Mouse (Mus musculus) hindbrain, embryonic 14.5 days (tissue): ENCODE measurements around the gene Ttk. TPM values are rescaled to one million over a fixed set of nuclear protein-coding genes. Genes with fewer than 3 reads are reported as not detected.

Source experiments
- ATAC-seq: fragments of 200-750 bp; cut with Nextera tagmentation; 2 replicates; pipeline ENCODE4 v1.8.0; 2017; ENCODE audit warnings: moderate number of reproducible peaks, mild to moderate bottlenecking, moderate TSS enrichment, moderate library complexity; ENCODE audit not compliant: low FRiP score
- DNase-seq: peaks from one replicate; pipeline ENCODE4 v3.0.0-alpha.2; 2015; ENCODE audit warnings: low spot score
- H3K27ac ChIP-seq: fragments of 300-500 bp; sonication (generic); 2 replicates; pipeline ENCODE4 v1.5.1; 2014; ENCODE audit warnings: mild to moderate bottlenecking, moderate library complexity
- H3K27me3 ChIP-seq: fragments of 300-500 bp; sonication (generic); 2 replicates; pipeline ENCODE4 v1.6.1; 2014; ENCODE audit warnings: mild to moderate bottlenecking, low read length, mixed read lengths; ENCODE audit not compliant: control insufficient read depth, insufficient read depth
- H3K36me3 ChIP-seq: fragments of 300-500 bp; sonication (generic); replicated peaks from 2 replicates; pipeline ENCODE4 v1.6.1; 2014; ENCODE audit not compliant: control insufficient read depth, insufficient read depth
- H3K4me1 ChIP-seq: fragments of 300-500 bp; sonication (generic); replicated peaks from 2 replicates; pipeline ENCODE4 v1.6.1; 2014; ENCODE audit warnings: antibody characterized with exemption, low read length, mixed read lengths; ENCODE audit not compliant: control insufficient read depth, insufficient read depth
- H3K4me2 ChIP-seq: fragments of 300-500 bp; sonication (generic); replicated peaks from 2 replicates; pipeline ENCODE4 v1.6.1; 2014; ENCODE audit warnings: mild to moderate bottlenecking, moderate library complexity
- H3K4me3 ChIP-seq: fragments of 300-500 bp; sonication (generic); replicated peaks from 2 replicates; pipeline ENCODE4 v1.5.1; 2014; ENCODE audit warnings: mild to moderate bottlenecking, low read length
- H3K9ac ChIP-seq: fragments of 300-500 bp; sonication (generic); 2 replicates; pipeline ENCODE4 v1.6.1; 2014
- H3K9me3 ChIP-seq: fragments of 300-500 bp; sonication (generic); 2 replicates; pipeline ENCODE4 v1.6.1; 2016; ENCODE audit warnings: low read length; ENCODE audit not compliant: control insufficient read depth
- WGBS: fragments of 180-500 bp; shearing (Covaris S2); extraction: QIAGEN DNeasy Blood & Tissue Kit; methylation state at CpG from one replicate; pipeline ENCODE4 v1.1.7; 2014; 5-methylcytosine and 5-hydroxymethylcytosine counted together
- polyA plus RNA-seq: library from polyadenylated mRNA; unstranded; fragments of >200 nt; fragmentation: Nextera tagmentation; extraction: Ambion mirVana; gene quantifications from 2 replicates; pipeline ENCODE4 v1.2.1, GENCODE M21; 2014

Ttk gene
- polyA plus RNA-seq, 1 experiment from 2014 or later: 4.6 TPM

GRCm38 (mm10) chr9:83886149-83886548 lies 51.7 kb downstream of the Ttk start:
- no peaks in the 10 kb centered on the region for H3K9me3 ChIP-seq
- DNase-seq (no peak), ATAC-seq (no peak)
- no peaks in the 10 kb centered on the region for H3K36me3 ChIP-seq
- no peak overlapping the region for H3K4me2 ChIP-seq
- H3K27ac ChIP-seq: no peak overlapping the region
- no peak overlapping the region for H3K9ac ChIP-seq
- H3K4me1 ChIP-seq: no peaks in the 10 kb centered on the region
- no peaks in the 10 kb centered on the region for H3K27me3 ChIP-seq
- H3K4me3 ChIP-seq: no peak overlapping the region

- Histone ChIP-seq H3K9ac (no peak overlapping the region), H3K4me3 (no peak overlapping the region), H3K4me2 (no peak overlapping the region), H3K4me1 (no peaks in the 10 kb centered on the region), H3K27ac (no peak overlapping the region), H3K27me3 (no peaks in the 10 kb centered on the region), H3K36me3 (no peaks in the 10 kb centered on the region), H3K9me3 (no peaks in the 10 kb centered on the region)
- ATAC-seq: no peak
- no peak for DNase-seq
- 90% methylated on average over 5 of the region's 5 CpGs for WGBS
These were observed 53.7 kb downstream of the Ttk start for GRCm38 (mm10) chr9:83888214-83888613.

GRCm38 (mm10) chr9:83893073-83893472 lies 58.6 kb downstream of the Ttk start:
- H3K4me2 ChIP-seq: no peak overlapping the region
- H3K36me3 ChIP-seq: no peaks in the 10 kb centered on the region
- H3K9me3 ChIP-seq: no peaks in the 10 kb centered on the region
- H3K9ac ChIP-seq: no peak overlapping the region
- H3K4me3 ChIP-seq: no peak overlapping the region
- H3K4me1 ChIP-seq: no peaks in the 10 kb centered on the region
- no peaks in the 10 kb centered on the region for H3K27me3 ChIP-seq
- H3K27ac ChIP-seq: no peak overlapping the region
- WGBS: 75% methylated on average over 8 of the region's 8 CpGs
- DNase-seq: no peak
- ATAC-seq: no peak

GRCm38 (mm10) chr9:83893767-83894330 lies 59.4 kb downstream of the Ttk start:
- H3K4me1 ChIP-seq: no peaks in the 10 kb centered on the region

GRCm38 (mm10) chr9:83902086-83902485 lies 67.6 kb downstream of the Ttk start:
- Histone ChIP-seq H3K27ac (no peak overlapping the region), H3K9ac (no peak overlapping the region), H3K4me1 (no peaks in the 10 kb centered on the region), H3K4me3 (no peak overlapping the region), H3K9me3 (no peaks in the 10 kb centered on the region), H3K27me3 (no peaks in the 10 kb centered on the region), H3K36me3 (no peaks in the 10 kb centered on the region), H3K4me2 (no peak overlapping the region)
- DNase-seq (no peak), ATAC-seq (no peak)
- 80% methylated on average over 2 of the region's 2 CpGs for WGBS

More at GRCm38 (mm10) chr9:83893767-83894330, 59.4 kb downstream of the Ttk start:
- Histone ChIP-seq H3K9ac (no peak overlapping the region), H3K4me3 (no peak overlapping the region), H3K27ac (no peak overlapping the region), H3K4me2 (no peak overlapping the region), H3K36me3 (no peaks in the 10 kb centered on the region), H3K27me3 (no peaks in the 10 kb centered on the region), H3K9me3 (no peaks in the 10 kb centered on the region)
- WGBS: 94% methylated on average over 4 of the region's 4 CpGs
- ATAC-seq: no peak
- no peak for DNase-seq

GRCm38 (mm10) chr9:83905820-83906219 lies 71.3 kb downstream of the Ttk start:
- Histone ChIP-seq H3K4me2 (no peak overlapping the region), H3K4me1 (no peaks in the 10 kb centered on the region), H3K36me3 (no peaks in the 10 kb centered on the region), H3K4me3 (no peak overlapping the region), H3K27ac (no peak overlapping the region), H3K9ac (no peak overlapping the region), H3K9me3 (no peaks in the 10 kb centered on the region), H3K27me3 (no peaks in the 10 kb centered on the region)
- ATAC-seq (no peak), DNase-seq (no peak)
- 76% methylated on average over 4 of the region's 4 CpGs for WGBS

- Histone ChIP-seq H3K27me3 (no peaks in the 10 kb centered on the region), H3K4me1 (no peaks in the 10 kb centered on the region), H3K4me2 (no peak overlapping the region), H3K36me3 (no peaks in the 10 kb centered on the region), H3K9me3 (no peaks in the 10 kb centered on the region), H3K9ac (no peak overlapping the region), H3K4me3 (no peak overlapping the region), H3K27ac (no peak overlapping the region)
- DNase-seq: no peak
- ATAC-seq: no peak
- WGBS: 86% methylated on average over 3 of the region's 3 CpGs
These were observed 72.5 kb downstream of the Ttk start for GRCm38 (mm10) chr9:83907017-83907416.

- 95% methylated on average over 2 of the region's 2 CpGs for WGBS
- Histone ChIP-seq H3K36me3 (no peaks in the 10 kb centered on the region), H3K27ac (no peak overlapping the region), H3K4me3 (no peak overlapping the region), H3K27me3 (no peaks in the 10 kb centered on the region), H3K4me1 (no peaks in the 10 kb centered on the region), H3K9me3 (no peaks in the 10 kb centered on the region), H3K9ac (no peak overlapping the region), H3K4me2 (no peak overlapping the region)
- DNase-seq (no peak), ATAC-seq (no peak)
These were observed 75.3 kb downstream of the Ttk start for GRCm38 (mm10) chr9:83909836-83910235.

- Histone ChIP-seq H3K27ac (no peak overlapping the region), H3K4me3 (no peak overlapping the region), H3K4me1 (no peaks in the 10 kb centered on the region), H3K27me3 (no peaks in the 10 kb centered on the region), H3K9me3 (no peaks in the 10 kb centered on the region), H3K9ac (no peak overlapping the region), H3K4me2 (no peak overlapping the region), H3K36me3 (no peaks in the 10 kb centered on the region)
- DNase-seq (no peak), ATAC-seq (no peak)
- WGBS: 92% methylated on average over 2 of the region's 2 CpGs
These were observed 76.4 kb downstream of the Ttk start for GRCm38 (mm10) chr9:83910926-83911325.
